Mouse (Mus musculus) limb, embryonic 11.5 days (tissue): ENCODE results near the gene Pbld2. TPM values are rescaled to one million over a fixed set of nuclear protein-coding genes. Genes with fewer than 3 reads are reported as not detected.

Experiments
- ATAC-seq: fragments of 200-750 bp; cut with Nextera tagmentation; 2 replicates; pipeline ENCODE4 v1.8.0; 2017; ENCODE audit warnings: low read depth; ENCODE audit not compliant: insufficient number of reproducible peaks, low FRiP score, low TSS enrichment
- DNase-seq: peaks from one replicate; pipeline ENCODE4 v3.0.0-alpha.2; 2015; ENCODE audit warnings: low spot score
- H3K27ac ChIP-seq: fragments of 300-500 bp; sonication (generic); replicated peaks from 2 replicates; pipeline ENCODE4 v1.5.1; 2014; ENCODE audit warnings: low read depth, mild to moderate bottlenecking, low read length
- H3K27me3 ChIP-seq: fragments of 300-500 bp; sonication (generic); 2 replicates; pipeline ENCODE4 v1.6.1; 2014; ENCODE audit warnings: mild to moderate bottlenecking, low read length, mixed read lengths; ENCODE audit not compliant: control insufficient read depth, insufficient read depth
- H3K36me3 ChIP-seq: fragments of 300-500 bp; sonication (generic); 2 replicates; pipeline ENCODE4 v1.6.1; 2014; ENCODE audit warnings: mild to moderate bottlenecking, low read length, moderate library complexity, mixed read lengths; ENCODE audit not compliant: control insufficient read depth, insufficient read depth
- H3K4me1 ChIP-seq: fragments of 300-500 bp; sonication (generic); 2 replicates; pipeline ENCODE4 v1.6.1; 2014; ENCODE audit warnings: low read length, mixed read lengths; ENCODE audit not compliant: control insufficient read depth, insufficient read depth
- H3K4me2 ChIP-seq: fragments of 300-500 bp; sonication (generic); 2 replicates; pipeline ENCODE4 v1.6.1; 2014; ENCODE audit warnings: low read depth, mild to moderate bottlenecking, moderate library complexity; ENCODE audit not compliant: severe bottlenecking
- H3K4me3 ChIP-seq: fragments of 300-500 bp; sonication (generic); 2 replicates; pipeline ENCODE4 v1.5.1; 2014; ENCODE audit warnings: low read depth, low read length
- H3K9ac ChIP-seq: fragments of 300-500 bp; sonication (generic); 2 replicates; pipeline ENCODE4 v1.6.1; 2014; ENCODE audit warnings: mild to moderate bottlenecking, low read length
- H3K9me3 ChIP-seq: fragments of 300-500 bp; sonication (generic); 2 replicates; pipeline ENCODE4 v1.6.1; 2016; ENCODE audit warnings: low read length; ENCODE audit not compliant: control insufficient read depth
- WGBS: fragments of 180-500 bp; shearing (Covaris S2); extraction: QIAGEN DNeasy Blood & Tissue Kit; methylation state at CpG from one replicate; pipeline ENCODE4 v1.1.7; 2014; 5-methylcytosine and 5-hydroxymethylcytosine counted together
- polyA plus RNA-seq: library from polyadenylated mRNA; unstranded; fragments of >200 nt; fragmentation: Nextera tagmentation; extraction: Ambion mirVana; gene quantifications from 2 replicates; pipeline ENCODE4 v1.2.1, GENCODE M21; 2014

Pbld2 gene
- polyA plus RNA-seq, 1 experiment from 2014 or later, result 0.73 TPM

- 75% methylated on average over 9 of the region's 9 CpGs for WGBS
- ATAC-seq, result no peak
- Histone ChIP-seq H3K27me3 (no peaks in the 10 kb centered on the region), H3K4me2 (no peak overlapping the region), H3K9ac (no peak overlapping the region), H3K27ac (no peak overlapping the region), H3K36me3 (peaks cover 32% of the 10 kb centered on the region; the same call in 1 of the 2 replicates), H3K9me3 (no peaks in the 10 kb centered on the region), H3K4me1 (no peaks in the 10 kb centered on the region), H3K4me3 (no peak overlapping the region)
- no peak for DNase-seq
Observed at GRCm38 (mm10) chr10:63000584-63000983, 23.5 kb upstream of the Pbld2 start.

DNA sequence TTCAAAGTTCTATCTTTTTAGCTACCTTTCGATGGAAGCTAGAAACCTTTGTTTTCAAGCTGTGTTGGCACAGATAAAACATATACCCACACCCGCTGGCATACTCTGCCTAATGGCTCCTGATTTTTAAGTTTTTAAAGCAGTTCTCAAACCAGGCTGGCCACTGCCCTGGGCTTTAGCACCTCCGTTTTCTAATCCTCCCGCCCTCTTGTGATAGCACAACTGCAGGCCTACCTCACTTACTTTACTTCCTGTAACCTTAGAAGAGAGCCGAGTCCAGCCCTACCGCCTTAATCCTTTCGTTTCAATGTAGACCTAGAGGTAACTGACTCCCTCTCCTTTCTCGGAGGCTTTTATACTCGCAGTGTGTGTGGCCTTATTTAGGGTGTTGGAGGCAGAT is 20.9 kb upstream of the Pbld2 start:
- WGBS, result 74% methylated on average over 9 of the region's 9 CpGs
- H3K36me3 ChIP-seq, result peaks cover 26% of the 10 kb centered on the region; the same call in 1 of the 2 replicates
- no peak overlapping the region for H3K9ac ChIP-seq

DNA sequence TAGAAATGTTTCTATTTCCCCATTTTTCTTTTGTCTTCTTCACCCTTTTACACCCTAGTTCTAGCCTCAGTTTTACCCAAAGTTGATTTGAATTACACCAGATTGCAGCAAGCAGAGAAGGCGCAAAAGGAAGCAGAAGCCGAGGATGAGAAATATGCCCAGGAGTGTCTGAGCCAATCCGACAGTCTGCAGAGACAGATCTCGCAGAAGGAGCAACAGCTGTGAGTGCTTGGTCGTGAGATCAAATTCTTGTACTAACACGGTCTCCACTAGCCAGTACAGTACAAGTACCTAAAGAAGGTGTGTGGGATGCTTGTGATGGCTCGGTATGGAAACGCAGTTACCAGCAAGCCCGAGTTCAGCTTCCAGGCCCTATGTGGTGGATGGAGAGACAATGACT is 19.6 kb upstream of the Pbld2 start:
- Histone ChIP-seq H3K9me3 (no peaks in the 10 kb centered on the region), H3K4me1 (no peaks in the 10 kb centered on the region), H3K27ac (no peak overlapping the region), H3K4me3 (no peak overlapping the region), H3K9ac (no peak overlapping the region), H3K4me2 (no peak overlapping the region), H3K27me3 (no peaks in the 10 kb centered on the region), H3K36me3 (peaks cover 31% of the 10 kb centered on the region; the same call in 1 of the 2 replicates)
- ATAC-seq (no peak), DNase-seq (no peak)
- WGBS, result 94% methylated on average over 9 of the region's 9 CpGs

More for the DNA sequence above, 20.9 kb upstream of the Pbld2 start:
- Histone ChIP-seq H3K9me3 (no peaks in the 10 kb centered on the region), H3K4me1 (no peaks in the 10 kb centered on the region), H3K4me3 (no peak overlapping the region), H3K27me3 (no peaks in the 10 kb centered on the region), H3K4me2 (no peak overlapping the region), H3K27ac (no peak overlapping the region)
- DNase-seq, result no peak
- ATAC-seq, result no peak

DNA sequence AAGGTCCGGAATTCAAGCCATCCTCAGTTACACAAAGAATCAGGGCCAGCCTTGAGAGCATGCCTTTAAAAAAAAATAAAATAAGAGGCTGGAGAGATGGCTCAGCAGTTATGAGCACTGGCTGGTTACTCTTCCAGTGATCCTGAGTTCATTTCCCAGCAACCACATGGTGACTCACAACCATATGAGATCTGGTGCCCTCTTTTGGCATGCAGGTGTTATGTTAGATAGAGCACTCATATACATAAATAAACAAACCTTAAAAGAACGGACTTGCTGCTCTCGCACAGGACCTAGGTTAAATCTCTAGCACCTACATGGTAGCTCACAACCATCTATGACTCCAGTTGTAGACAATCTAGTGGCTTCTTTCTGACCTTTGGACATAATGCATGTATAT is 15.9 kb upstream of the Pbld2 start:
- Histone ChIP-seq H3K27ac (no peak overlapping the region), H3K27me3 (no peaks in the 10 kb centered on the region), H3K4me2 (no peak overlapping the region), H3K9me3 (no peaks in the 10 kb centered on the region), H3K9ac (no peak overlapping the region), H3K4me3 (no peak overlapping the region), H3K36me3 (peaks cover 19% of the 10 kb centered on the region; the same call in 1 of the 2 replicates), H3K4me1 (no peaks in the 10 kb centered on the region)
- 76% methylated on average over 3 of the region's 3 CpGs for WGBS
- DNase-seq (no peak), ATAC-seq (no peak)

DNA sequence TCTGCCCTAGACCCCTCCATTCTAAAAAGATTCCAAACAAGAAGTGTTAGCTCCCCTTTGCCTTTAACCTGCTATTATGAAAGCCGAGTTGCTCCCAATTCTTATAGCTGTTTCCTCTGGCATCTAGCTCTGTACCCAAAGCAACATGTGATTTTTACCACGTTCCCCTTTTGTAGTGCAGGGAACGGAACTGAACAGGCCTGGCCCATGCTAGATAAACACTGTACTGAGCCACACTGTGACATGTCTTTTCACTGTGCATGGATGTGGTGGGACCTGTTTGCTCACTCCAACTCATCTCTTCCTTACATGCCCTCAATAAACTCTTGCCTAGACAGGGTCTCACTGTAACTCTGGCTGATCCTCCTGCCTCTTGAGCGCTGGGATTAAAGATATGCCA is 13.8 kb upstream of the Pbld2 start:
- Histone ChIP-seq H3K36me3 (peaks cover 17% of the 10 kb centered on the region; the same call in 1 of the 2 replicates), H3K4me1 (no peaks in the 10 kb centered on the region), H3K27ac (no peak overlapping the region), H3K4me3 (no peak overlapping the region), H3K9me3 (no peaks in the 10 kb centered on the region), H3K9ac (no peak overlapping the region), H3K27me3 (no peaks in the 10 kb centered on the region), H3K4me2 (no peak overlapping the region)
- no peak for DNase-seq
- no peak for ATAC-seq
- WGBS, result 92% methylated on average over 4 of the region's 4 CpGs

DNA sequence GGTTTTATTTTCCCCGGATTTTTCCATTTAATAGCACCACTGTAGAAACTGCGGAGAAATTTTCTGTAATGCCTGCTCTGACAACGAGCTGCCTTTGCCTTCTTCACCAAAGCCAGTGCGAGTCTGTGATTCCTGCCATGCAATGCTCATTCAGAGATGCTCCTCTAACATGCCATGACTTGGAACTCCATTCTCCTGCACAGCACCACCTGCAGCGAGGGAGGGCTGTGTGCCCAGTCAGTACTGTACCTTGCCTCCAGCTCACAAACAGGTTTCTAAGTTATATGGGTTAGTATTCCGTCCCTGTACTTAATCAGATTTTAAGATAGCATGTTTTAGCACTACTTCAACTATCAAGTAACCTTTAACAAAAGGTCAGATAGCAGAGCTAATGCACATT is 12.6 kb upstream of the Pbld2 start:
- H3K27me3 ChIP-seq, result no peaks in the 10 kb centered on the region
- ATAC-seq (no peak), DNase-seq (no peak)
- peaks cover 21% of the 10 kb centered on the region for H3K36me3 ChIP-seq
- no peaks in the 10 kb centered on the region for H3K9me3 ChIP-seq
- H3K4me2 ChIP-seq, result no peak overlapping the region
- no peak overlapping the region for H3K4me3 ChIP-seq
- 91% methylated on average over 6 of the region's 6 CpGs for WGBS
- H3K4me1 ChIP-seq, result no peaks in the 10 kb centered on the region
- H3K9ac ChIP-seq, result no peak overlapping the region
- H3K27ac ChIP-seq, result no peak overlapping the region

GRCm38 (mm10) chr10:63013476-63013875 is 10.6 kb upstream of the Pbld2 start:
- ATAC-seq (no peak), DNase-seq (no peak)
- no peak overlapping the region for H3K4me3 ChIP-seq
- no peaks in the 10 kb centered on the region for H3K4me1 ChIP-seq
- 74% methylated on average over 3 of the region's 3 CpGs for WGBS
- no peak overlapping the region for H3K27ac ChIP-seq
- no peaks in the 10 kb centered on the region for H3K27me3 ChIP-seq
- H3K9me3 ChIP-seq, result no peaks in the 10 kb centered on the region
- no peak overlapping the region for H3K4me2 ChIP-seq
- no peak overlapping the region for H3K9ac ChIP-seq
- peaks cover 16% of the 10 kb centered on the region for H3K36me3 ChIP-seq

DNA sequence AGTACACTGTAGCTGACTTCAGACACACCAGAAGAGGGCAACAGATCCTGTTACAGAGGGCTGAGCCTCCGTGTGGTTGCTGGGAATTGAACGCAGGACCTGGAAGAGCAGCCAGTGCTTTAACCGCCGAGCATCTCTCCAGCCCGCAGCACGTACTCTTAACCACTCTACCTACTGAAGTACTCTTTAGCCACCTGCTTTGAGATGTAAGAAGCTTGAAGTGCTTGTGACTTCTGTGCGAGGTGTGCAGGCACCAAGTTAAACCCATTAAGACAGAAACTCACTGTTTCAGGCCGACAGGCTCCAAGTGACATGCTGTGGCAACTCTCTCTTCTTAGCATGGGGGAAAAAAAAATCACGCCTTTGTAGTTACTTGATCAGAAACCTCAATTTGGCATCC is 9.9 kb upstream of the Pbld2 start:
- ATAC-seq (no peak), DNase-seq (no peak)

GRCm38 (mm10) chr10:63019304-63019703 is 4.8 kb upstream of the Pbld2 start:
- H3K4me3 ChIP-seq, result no peak overlapping the region
- no peak for DNase-seq
- 92% methylated on average over 6 of the region's 6 CpGs for WGBS
- no peak overlapping the region for H3K27ac ChIP-seq
- no peak for ATAC-seq
- H3K9ac ChIP-seq, result no peak overlapping the region
- peaks cover 6% of the 10 kb centered on the region; the same call in 1 of the 2 replicates for H3K4me1 ChIP-seq
- H3K27me3 ChIP-seq, result no peaks in the 10 kb centered on the region
- H3K9me3 ChIP-seq, result no peaks in the 10 kb centered on the region
- H3K36me3 ChIP-seq, result peaks cover 6% of the 10 kb centered on the region
- H3K4me2 ChIP-seq, result no peak overlapping the region

More for the DNA sequence above, 9.9 kb upstream of the Pbld2 start:
- H3K9me3 ChIP-seq, result no peaks in the 10 kb centered on the region
- H3K27ac ChIP-seq, result no peak overlapping the region
- no peaks in the 10 kb centered on the region for H3K27me3 ChIP-seq
- no peak overlapping the region for H3K4me3 ChIP-seq
- no peaks in the 10 kb centered on the region for H3K4me1 ChIP-seq
- no peak overlapping the region for H3K4me2 ChIP-seq
- H3K36me3 ChIP-seq, result peaks cover 13% of the 10 kb centered on the region
- H3K9ac ChIP-seq, result no peak overlapping the region
- 85% methylated on average over 9 of the region's 9 CpGs for WGBS
